Mouse (Mus musculus) liver, adult (tissue): Measurements from ENCODE around the gene Rbm47.

ENCODE experiments used
- GATA4 ChIP-seq: IDR thresholded peaks from 2 replicates; pipeline ENCODE4 v1.6.1; 2014; ENCODE audit warnings: mild to moderate bottlenecking, low read length; ENCODE audit not compliant: insufficient replicate concordance

Gene Rbm47

GRCm38 (mm10) chr5:66170591-66170990, 2.3 kb downstream of the Rbm47 start:
- TF ChIP-seq GATA4, result no peak

DNA sequence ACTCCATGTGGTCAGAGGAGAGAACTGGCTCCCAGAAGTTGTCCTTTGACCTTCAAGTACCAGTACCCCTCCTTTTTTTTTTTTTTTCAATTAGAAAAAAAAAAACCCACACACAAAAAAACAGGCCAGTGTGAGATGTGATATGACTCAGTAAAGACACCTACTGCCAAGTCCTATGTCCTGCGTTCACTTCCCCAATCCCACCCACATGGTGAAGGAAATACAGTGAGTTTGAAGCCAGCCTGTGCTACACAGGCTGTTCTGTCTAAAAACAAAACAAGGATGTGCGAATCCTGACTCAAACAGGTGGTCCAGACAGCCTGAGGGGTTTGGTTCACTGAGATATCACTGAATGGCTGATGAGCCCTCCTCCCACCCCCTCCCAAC, 3.8 kb downstream of the Rbm47 start:
- no peak for TF ChIP-seq GATA4

- TF ChIP-seq GATA4, result no peak
Measured at GRCm38 (mm10) chr5:66168462-66169098, 4.3 kb downstream of the Rbm47 start.

- TF ChIP-seq GATA4, result no peak
Measured at GRCm38 (mm10) chr5:66166931-66167330, 6.0 kb downstream of the Rbm47 start.

DNA sequence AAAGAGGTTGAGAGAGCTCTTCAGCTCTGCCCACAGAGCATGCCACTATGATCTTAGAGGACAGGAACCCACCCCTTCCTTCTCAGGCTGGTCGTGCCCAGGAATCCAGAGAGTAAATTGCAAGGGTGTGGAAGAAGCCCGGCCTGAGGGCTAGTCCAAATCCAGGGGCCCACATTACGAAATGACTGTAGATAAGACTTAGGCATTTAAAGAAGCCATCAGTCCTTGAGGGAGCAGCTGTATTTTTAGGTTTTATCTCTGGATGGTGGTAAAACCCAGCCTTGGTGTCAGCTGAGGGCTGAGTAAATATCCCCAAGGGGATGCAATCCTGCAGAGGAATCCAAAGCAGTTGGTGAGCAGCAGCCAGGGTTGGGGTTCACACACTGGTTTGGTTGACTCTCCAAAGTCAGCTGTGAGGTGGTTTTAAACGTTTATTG, 6.7 kb downstream of the Rbm47 start:
- no peak for TF ChIP-seq GATA4

DNA sequence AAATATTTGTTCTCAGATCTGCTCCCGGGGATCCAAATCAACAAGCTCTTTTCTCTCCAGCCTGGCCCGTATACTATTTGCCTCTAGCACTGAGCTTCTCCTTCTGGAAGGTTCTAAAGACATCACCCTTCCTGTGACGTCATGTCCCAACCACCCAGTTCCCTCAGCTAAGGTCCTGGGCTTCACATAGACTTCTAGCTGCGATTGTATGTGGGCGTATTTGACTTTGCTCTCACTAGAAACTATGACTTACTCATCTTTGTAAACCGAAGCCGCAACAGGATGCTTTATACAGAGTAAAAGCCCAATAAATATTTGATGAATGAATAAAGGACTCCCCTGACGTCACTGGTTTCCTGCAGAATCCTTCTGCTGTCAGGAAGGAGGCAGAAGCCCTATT, 7.2 kb downstream of the Rbm47 start:
- no peak for TF ChIP-seq GATA4

GRCm38 (mm10) chr5:66156431-66156962, 16.4 kb downstream of the Rbm47 start:
- no peak for TF ChIP-seq GATA4

GRCm38 (mm10) chr5:66154616-66155015, 18.3 kb downstream of the Rbm47 start:
- no peak for TF ChIP-seq GATA4

- no peak for TF ChIP-seq GATA4
Measured at GRCm38 (mm10) chr5:66153486-66153885, 19.4 kb downstream of the Rbm47 start.

DNA sequence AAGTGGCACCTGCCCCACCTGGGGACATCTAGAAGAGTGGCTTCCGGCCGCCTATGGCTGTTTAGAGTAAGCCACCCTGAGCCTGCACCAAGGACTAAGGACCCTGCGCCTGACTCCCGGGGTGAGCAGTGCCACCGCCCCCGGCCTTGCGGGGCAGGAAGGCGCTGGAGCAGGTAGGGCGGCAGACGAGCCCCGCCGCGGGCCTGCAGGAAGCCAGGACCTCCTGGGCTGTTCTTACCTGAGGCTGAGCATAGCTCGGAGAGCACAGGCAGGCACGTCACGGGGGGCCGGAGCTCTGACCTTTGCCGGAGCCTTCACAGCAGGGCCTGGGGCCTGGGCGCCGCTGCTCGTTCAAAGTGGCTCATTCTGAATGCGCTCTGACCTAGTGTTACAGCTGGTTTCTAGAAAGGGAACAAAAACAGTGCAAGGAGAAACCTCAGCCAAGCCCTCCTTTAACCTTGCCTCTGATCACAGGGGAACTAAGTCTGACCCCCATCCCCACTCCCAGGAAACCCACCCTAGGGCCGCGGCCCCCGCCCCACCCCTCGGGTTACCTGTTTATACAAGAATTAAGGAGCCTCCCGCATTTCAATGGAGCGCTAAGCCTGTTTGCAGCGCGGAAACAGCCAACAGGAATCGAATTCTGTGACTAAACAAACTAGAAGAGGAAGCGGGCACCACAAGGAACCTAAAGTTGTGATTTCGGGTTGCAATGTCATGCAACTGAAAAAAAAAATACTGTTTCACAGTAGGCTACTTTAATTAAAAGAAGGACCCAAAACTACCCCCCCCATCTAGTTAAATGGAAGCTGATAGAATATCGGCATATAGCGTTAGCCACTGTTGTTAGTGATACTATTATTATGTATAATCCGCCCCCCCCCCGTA, 21.4 kb downstream of the Rbm47 start:
- TF ChIP-seq GATA4, result no peak

GRCm38 (mm10) chr5:66150706-66151300, 22.1 kb downstream of the Rbm47 start:
- no peak for TF ChIP-seq GATA4

DNA sequence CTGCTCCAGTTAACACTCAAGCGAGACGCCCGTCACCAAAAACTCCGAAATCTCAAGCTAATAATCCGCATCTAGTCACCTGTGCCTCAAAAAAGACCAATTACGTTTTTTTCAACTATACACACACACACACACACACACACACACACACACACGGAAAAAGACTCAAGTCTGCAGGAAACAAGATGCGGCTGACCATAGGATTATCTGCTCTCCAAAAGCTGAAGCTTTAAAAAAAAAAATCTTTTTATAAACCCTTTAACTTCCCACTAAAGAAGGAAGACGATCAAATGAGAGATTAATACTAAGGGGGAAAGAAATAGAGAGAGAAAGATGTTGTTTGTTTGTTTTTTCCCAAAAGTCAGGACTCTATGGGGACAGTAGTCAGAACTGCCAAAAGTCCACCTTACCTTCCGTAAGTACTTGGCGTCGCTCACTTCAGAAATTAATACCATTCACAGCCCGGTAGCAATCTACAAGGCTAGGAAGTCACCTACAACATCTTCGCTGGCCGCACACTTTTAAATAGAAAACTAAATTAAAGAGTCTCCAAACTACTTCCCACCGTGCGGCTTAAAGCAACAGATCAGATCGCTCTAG, 22.7 kb downstream of the Rbm47 start:
- TF ChIP-seq GATA4, result no peak

GRCm38 (mm10) chr5:66149571-66149970, 23.3 kb downstream of the Rbm47 start:
- no peak for TF ChIP-seq GATA4

DNA sequence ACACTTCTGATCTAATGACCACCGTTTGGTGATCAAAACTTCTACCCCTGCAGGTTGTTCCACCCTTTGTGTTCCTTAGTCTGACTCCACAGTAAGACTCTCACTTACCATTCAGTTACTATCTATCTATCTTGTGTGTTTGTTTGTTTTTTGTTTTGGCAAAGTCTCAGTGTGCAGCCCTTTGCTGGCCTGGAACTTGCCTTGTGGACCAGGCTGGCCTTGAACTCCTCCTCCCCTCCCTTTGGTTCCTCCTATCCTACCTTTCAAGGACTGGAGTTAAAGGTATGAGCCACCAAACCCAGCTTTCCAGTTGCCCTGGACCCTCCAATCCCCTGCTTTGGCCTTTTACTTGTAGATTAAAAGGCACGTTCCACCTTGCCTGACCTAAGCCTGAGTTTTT, 23.8 kb downstream of the Rbm47 start:
- no peak for TF ChIP-seq GATA4

GRCm38 (mm10) chr5:66147313-66147712, 25.6 kb downstream of the Rbm47 start:
- TF ChIP-seq GATA4, result no peak

- TF ChIP-seq GATA4, result no peak
Measured at GRCm38 (mm10) chr5:66145583-66145982, 27.3 kb downstream of the Rbm47 start.
